Comparison of ENCODE assay signal across 27 mouse cellular contexts in the genomic region with DNA sequence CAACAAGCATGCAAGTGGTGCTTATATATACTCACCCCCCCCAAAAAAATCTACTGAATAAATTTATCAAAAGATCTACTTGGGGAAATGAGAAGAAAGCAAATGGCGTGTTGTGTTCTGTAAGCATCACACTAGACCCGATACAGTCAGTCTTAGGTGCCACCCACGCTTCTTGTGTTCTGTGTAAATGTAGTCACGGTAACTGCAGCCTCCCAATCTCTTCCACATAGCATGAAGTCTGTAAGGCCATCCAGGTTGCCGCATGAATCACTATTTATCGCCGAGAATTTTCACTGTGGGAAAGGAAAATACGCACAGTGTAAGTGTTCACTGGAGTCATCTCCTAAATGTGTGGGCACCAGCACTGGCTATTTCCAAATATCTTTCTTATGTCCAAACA. TPM values are rescaled to one million over a fixed set of nuclear protein-coding genes. Genes with fewer than 3 reads are reported as not detected.
"Had no signal": no experiment of that assay in that cellular context is flagged by ENCODE, and none has a peak within 500 bp of the region (broad histone marks: within the 10 kb centered on the region; RNA-seq: fewer than 3 reads in every experiment).

No protein-coding gene starts in this region.

- H3K27ac ChIP-seq: heart, adult 2 months; heart, embryonic 13.5 days; heart, embryonic 15.5 days; hindbrain, postnatal 0 days; layer of hippocampus, adult 2 months; left cerebral cortex, adult 2 months; limb, embryonic 10.5 days; limb, embryonic 12.5 days; liver, embryonic 13.5 days; liver, embryonic 15.5 days had no signal

- H3K27me3 ChIP-seq: heart, embryonic 13.5 days; heart, embryonic 15.5 days; hindbrain, embryonic 15.5 days had no signal

- DNase-seq: gastrocnemius, postnatal 10 days; gastrocnemius, postnatal 25 days; heart, adult 11 months; heart, adult 2 months; heart, postnatal 14 days; heart, postnatal 36 days; kidney, adult 11 months; kidney, adult 2 months; kidney, postnatal 10 days; kidney, postnatal 25 days; kidney, postnatal 4 days; liver; liver, embryonic 13.5 days; liver, postnatal 0 days had no signal

- H3K9me3 ChIP-seq: heart, embryonic 13.5 days; heart, embryonic 15.5 days; hindbrain, embryonic 15.5 days; limb, embryonic 10.5 days; limb, embryonic 12.5 days; liver, embryonic 13.5 days; liver, embryonic 15.5 days had no signal

- H3K36me3 ChIP-seq: heart, embryonic 13.5 days; heart, embryonic 15.5 days; hindbrain, embryonic 15.5 days; limb, embryonic 10.5 days; limb, embryonic 12.5 days; liver, embryonic 13.5 days; liver, embryonic 15.5 days had no signal

- H3K4me3 ChIP-seq: heart, adult 2 months; heart, embryonic 13.5 days; heart, embryonic 15.5 days; hindbrain, embryonic 15.5 days; layer of hippocampus, adult 2 months; left cerebral cortex, adult 2 months; limb, embryonic 10.5 days; limb, embryonic 12.5 days; liver, embryonic 13.5 days; liver, embryonic 15.5 days had no signal

- H3K4me2 ChIP-seq: heart, embryonic 11.5 days; heart, embryonic 13.5 days; heart, embryonic 15.5 days; hindbrain, embryonic 15.5 days; limb, embryonic 12.5 days; liver, embryonic 11.5 days; liver, embryonic 13.5 days; liver, embryonic 15.5 days had no signal

- H3K9ac ChIP-seq: heart, embryonic 13.5 days; heart, embryonic 15.5 days; hindbrain, embryonic 15.5 days; limb, embryonic 12.5 days; liver, embryonic 13.5 days; liver, embryonic 15.5 days; liver, postnatal 0 days had no signal

- ATAC-seq: hindbrain, postnatal 0 days; intestine, embryonic 16.5 days; liver, postnatal 0 days had no signal

RNA-seq across cellular contexts. Expression of gene D630003M21Rik, which starts 45.8 kb away (rescaled TPM):
- total RNA-seq: hematopoietic stem cell, adult 5-6 weeks had no signal
